Mouse (Mus musculus) heart, adult 2 months (tissue): ENCODE measurements around the gene Impdh2. TPM values are rescaled to one million over a fixed set of nuclear protein-coding genes. Genes with fewer than 3 reads are reported as not detected.

ENCODE experiments used
- DNase-seq, 2 experiments: peaks; one replicate each; pipeline ENCODE4 v3.0.0; 2021
- H3K27ac ChIP-seq: fragments of 200-600 bp; 2 replicates; pipeline ENCODE4 v1.8.1; 2022
- H3K27me3 ChIP-seq: fragments of 200-500 bp; 2 replicates; pipeline ENCODE4 v1.6.1; 2012; ENCODE audit warnings: mild to moderate bottlenecking, low read length, inconsistent platforms, mixed read lengths; ENCODE audit not compliant: control insufficient read depth, insufficient read depth
- H3K36me3 ChIP-seq: fragments of 200-500 bp; 2 replicates; pipeline ENCODE4 v1.6.1; 2012; ENCODE audit warnings: low read length, inconsistent platforms; ENCODE audit not compliant: control insufficient read depth, insufficient read depth
- H3K4me1 ChIP-seq: fragments of 200-500 bp; 2 replicates; pipeline ENCODE4 v1.6.1; 2011; ENCODE audit warnings: low read length; ENCODE audit not compliant: control insufficient read depth, insufficient read depth
- H3K4me3 ChIP-seq: fragments of 200-600 bp; 2 replicates; pipeline ENCODE4 v1.8.1; 2022
- H3K79me2 ChIP-seq: fragments of 200-500 bp; replicated peaks from 2 replicates; pipeline ENCODE4 v1.6.1; 2012; ENCODE audit warnings: mild to moderate bottlenecking, inconsistent platforms, low read length, moderate library complexity, mixed read lengths; ENCODE audit not compliant: control insufficient read depth, insufficient read depth
- H3K9ac ChIP-seq: fragments of 200-500 bp; 2 replicates; pipeline ENCODE4 v1.6.1; 2012; ENCODE audit warnings: low read depth, mild to moderate bottlenecking, control low read depth, inconsistent platforms, low read length, mixed read lengths
- CTCF ChIP-seq: fragments of 200-600 bp; IDR thresholded peaks from 2 replicates; pipeline ENCODE4 v1.8.1; 2022; ENCODE audit warnings: antibody characterized with exemption, mild to moderate bottlenecking, moderate library complexity
- EP300 ChIP-seq: fragments of 200-500 bp; IDR thresholded peaks from 2 replicates; pipeline ENCODE4 v1.6.1; 2011; ENCODE audit warnings: low read depth, low read length, control low read depth; ENCODE audit not compliant: insufficient read depth
- POLR2A ChIP-seq: fragments of 200-500 bp; IDR thresholded peaks from 2 replicates; pipeline ENCODE4 v1.6.1; 2011; ENCODE audit warnings: mild to moderate bottlenecking, low read depth, low read length, control low read depth; ENCODE audit not compliant: insufficient read depth
- WGBS: fragments of 180-500 bp; shearing (Covaris S2); methylation state at CpG from one replicate; pipeline ENCODE4 v1.1.7; 2018; 5-methylcytosine and 5-hydroxymethylcytosine counted together
- intact Hi-C: fragments of 180-260 bp; cut with DNase I; formaldehyde crosslinking; loops from one replicate; pipeline ENCODE4 v1.15.1; 2025
- polyA plus RNA-seq: library from polyadenylated mRNA; depleted of rRNA; stranded (reverse); fragments of >200 nt; gene quantifications from 2 replicates; pipeline ENCODE4 v1.2.3, GENCODE M21; 2012
- total RNA-seq, 2 experiments: library from RNA; stranded (reverse); gene quantifications; 2 replicates each; pipeline ENCODE4 v1.2.3; 2021

Gene Impdh2
- total and polyA plus RNA-seq, 3 experiments: 47.8 to 55.5 (median 51.2) TPM

DNA sequence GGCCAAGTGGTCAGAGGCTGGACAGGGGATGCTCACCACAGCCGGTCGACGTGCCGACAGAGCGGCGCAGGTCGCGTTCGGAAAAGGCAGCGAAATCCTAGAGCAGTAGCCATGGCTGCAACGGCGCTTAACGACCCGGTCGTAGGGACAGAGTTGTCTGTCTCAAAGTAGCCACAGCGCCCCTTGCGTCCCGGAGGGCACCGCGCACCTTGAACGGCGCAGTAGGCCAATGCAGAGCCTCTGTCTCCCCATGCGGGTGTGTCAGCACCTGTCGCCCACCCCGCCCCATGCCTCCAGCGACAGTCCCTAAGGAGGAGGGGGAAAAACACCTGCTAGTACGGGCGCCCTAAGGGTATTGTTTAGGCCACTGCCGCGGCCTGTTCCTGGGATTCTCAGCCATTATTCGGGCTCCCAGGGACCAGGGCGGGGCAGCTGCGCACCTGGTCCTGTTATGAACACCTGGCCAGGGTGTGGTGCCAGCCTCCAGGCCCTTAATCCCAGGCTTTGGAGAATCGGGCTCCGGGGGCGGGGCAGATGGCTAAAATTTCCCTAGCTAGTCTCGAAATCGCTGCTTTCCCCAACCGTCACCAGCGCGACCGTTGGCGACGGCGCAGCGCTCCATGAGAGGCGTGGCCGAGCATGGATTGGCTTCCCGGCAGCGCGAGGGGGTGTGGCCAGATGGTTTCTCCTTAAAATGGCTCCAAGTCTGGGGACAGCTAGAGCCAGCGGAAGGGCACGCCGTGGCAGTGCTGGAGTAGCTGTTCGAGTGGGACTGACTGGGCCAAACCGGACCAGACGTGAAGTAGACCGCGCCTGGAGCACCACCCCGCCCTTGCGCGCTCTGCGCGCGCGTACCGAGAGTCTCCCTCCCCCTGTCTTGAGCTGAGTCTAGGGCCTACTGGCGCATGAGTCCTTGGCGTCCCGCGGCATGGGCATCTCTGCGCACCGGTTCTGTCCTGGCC lies 7.0 kb downstream of the Impdh2 start, which contains the start of gene Ndufaf3:
Gene Ndufaf3, minus strand, starts transcription at position 620 of the 962 bp plus-strand sequence.
- Histone ChIP-seq H3K27ac (peak within 1 kb of the TSS; percentile 95), H3K27me3 (no peaks in the 10 kb centered on the region), H3K36me3 (no peaks in the 10 kb centered on the region), H3K4me1 (peaks cover 7% of the 10 kb centered on the region), H3K9ac (peak within 1 kb of the TSS; percentile 76), H3K79me2 (no peaks in the 10 kb centered on the region), H3K4me3 (peak within 1 kb of the TSS; percentile 88)
- under 1% methylated on average over 73 of the region's 73 CpGs for WGBS
- intact Hi-C loops: loop anchor here (2.0 kb wide), 1 partner anchor 50 kb away; the partner anchor contains the start of gene Qrich1
- TF ChIP-seq POLR2A (peak; percentile 99), EP300 (peak; percentile 81), CTCF (no peak; the same call in none of the 2 replicates)
- peak; percentile 97 for DNase-seq

DNA sequence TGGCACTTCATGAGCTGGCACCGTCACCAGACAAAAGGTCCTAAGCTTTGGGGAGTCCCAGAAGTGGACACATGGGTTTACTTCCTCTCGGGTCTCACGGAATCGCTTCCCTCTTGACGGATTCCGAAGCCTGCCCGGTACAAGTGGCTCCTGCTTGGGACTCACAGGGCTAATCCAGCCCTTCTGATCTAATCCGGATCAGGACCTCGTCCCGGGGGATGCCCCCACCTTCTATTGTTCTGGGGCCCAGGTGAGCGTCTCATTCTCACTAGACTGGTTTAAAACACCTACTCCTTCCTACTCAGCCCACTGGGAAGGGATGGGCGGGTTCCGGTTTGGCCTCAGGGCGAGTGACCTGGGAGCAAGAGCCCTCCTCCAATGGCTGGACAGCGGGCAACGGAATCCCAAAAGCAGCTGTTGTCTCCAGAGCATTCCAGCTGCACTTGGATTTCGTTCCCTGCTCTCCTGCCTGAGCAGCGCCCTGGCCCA lies 7.9 kb downstream of the Impdh2 start:
- Histone ChIP-seq H3K36me3 (no peaks in the 10 kb centered on the region), H3K4me1 (peaks cover 7% of the 10 kb centered on the region), H3K79me2 (no peaks in the 10 kb centered on the region), H3K9ac (peak overlapping the region; percentile 69), H3K27ac (peak overlapping the region; percentile 95), H3K27me3 (no peaks in the 10 kb centered on the region), H3K4me3 (peak overlapping the region; percentile 88)
- 3% methylated on average over 18 of the region's 18 CpGs for WGBS
- peak; percentile 57 to 59 for DNase-seq
- intact Hi-C loops: loop anchor here (2.0 kb wide), 1 partner anchor 51 kb away; the partner anchor contains the start of gene Qrich1
- TF ChIP-seq POLR2A (no peak), EP300 (no peak), CTCF (no peak)

DNA sequence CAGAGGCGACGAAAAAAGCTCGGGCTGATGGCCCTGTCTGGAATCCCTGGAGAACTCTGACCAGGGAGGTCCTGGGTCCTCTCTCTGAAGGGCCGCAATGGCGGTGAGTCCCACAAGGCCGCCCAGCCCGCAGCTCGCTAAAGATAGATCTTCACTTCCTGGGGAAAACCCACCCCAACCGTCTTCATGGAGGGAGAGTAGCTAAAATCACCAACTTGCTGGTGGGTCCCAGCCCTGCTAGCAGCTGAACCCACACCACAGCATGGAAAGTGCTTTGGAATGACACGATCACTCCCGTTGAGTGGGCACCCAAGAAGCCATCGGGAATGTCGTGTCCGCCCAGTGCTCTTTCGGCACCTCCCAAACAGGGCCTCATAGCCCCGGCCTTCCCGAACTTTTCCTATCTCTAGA lies 8.4 kb downstream of the Impdh2 start:
- no peaks in the 10 kb centered on the region for H3K27me3 ChIP-seq
- H3K36me3 ChIP-seq: no peaks in the 10 kb centered on the region
- no peak for DNase-seq
- intact Hi-C loops: no loop called here
- no peaks in the 10 kb centered on the region for H3K79me2 ChIP-seq
- no peak overlapping the region for H3K9ac ChIP-seq
- peak overlapping the region; percentile 88 for H3K4me3 ChIP-seq
- no peak for TF ChIP-seq EP300
- TF ChIP-seq CTCF: no peak
- no peak for TF ChIP-seq POLR2A
- WGBS: 55% methylated on average over 17 of the region's 17 CpGs
- H3K4me1 ChIP-seq: peaks cover 7% of the 10 kb centered on the region
- H3K27ac ChIP-seq: peak overlapping the region; percentile 95

DNA sequence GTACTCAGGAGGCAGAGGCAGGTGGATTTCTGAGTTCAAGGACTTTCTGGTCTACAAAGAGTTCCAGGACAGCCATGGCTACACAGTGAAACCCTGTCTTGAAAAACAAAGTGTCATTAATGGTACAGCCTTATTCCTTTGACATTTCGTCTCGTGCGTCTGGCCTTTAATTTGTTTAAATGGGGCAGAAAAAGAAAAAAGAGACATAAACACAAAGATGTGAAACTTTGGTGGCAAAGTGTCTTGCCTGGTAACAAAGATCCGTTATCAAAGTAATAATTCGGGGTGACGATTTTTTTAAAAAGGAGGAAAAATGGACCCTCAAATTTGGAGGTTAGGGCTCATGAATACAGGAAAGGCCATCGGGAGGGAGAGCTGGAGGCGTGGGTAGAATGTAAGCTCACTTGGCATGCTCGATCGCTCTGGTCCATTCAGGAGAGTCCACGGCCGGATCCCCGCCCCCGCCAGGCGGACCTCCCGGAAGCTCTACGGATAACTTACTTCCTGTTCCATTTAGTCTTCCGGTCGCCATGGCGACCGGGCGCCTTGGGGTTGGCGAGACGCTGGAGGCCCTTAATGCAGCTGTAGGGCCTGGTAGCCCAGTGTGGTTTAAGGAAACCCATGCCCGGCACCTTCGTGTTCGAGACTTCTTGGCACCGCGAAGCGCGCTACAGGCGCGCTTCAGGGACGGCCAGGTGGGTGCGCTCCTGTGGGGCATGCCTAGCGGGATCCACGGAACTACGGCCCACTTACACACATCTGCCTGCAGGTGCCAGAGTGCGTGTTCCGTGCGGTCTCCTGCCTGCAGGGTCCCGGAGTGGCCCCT lies 9.5 kb downstream of the Impdh2 start, which contains the start of gene Dalrd3:
Gene Dalrd3, plus strand, starts transcription at position 506 of the 826 bp plus-strand sequence.
- H3K4me3 ChIP-seq: peak within 1 kb of the TSS; percentile 67
- H3K27ac ChIP-seq: peak within 1 kb of the TSS; percentile 41; the same call in 1 of the 2 replicates
- H3K27me3 ChIP-seq: no peaks in the 10 kb centered on the region
- peaks cover 7% of the 10 kb centered on the region for H3K4me1 ChIP-seq
- DNase-seq: peak; percentile 84 to 92
- TF ChIP-seq EP300 (0 out of 2 replicates have a peak, but pooled peaks have one; percentile 34), CTCF (no peak), POLR2A (peak; percentile 56)
- H3K79me2 ChIP-seq: no peaks in the 10 kb centered on the region; the same call in 1 of the 2 replicates
- H3K9ac ChIP-seq: peak within 1 kb of the TSS; percentile 55
- no peaks in the 10 kb centered on the region for H3K36me3 ChIP-seq
- 5% methylated on average over 42 of the region's 42 CpGs for WGBS
- intact Hi-C loops: no loop called here

DNA sequence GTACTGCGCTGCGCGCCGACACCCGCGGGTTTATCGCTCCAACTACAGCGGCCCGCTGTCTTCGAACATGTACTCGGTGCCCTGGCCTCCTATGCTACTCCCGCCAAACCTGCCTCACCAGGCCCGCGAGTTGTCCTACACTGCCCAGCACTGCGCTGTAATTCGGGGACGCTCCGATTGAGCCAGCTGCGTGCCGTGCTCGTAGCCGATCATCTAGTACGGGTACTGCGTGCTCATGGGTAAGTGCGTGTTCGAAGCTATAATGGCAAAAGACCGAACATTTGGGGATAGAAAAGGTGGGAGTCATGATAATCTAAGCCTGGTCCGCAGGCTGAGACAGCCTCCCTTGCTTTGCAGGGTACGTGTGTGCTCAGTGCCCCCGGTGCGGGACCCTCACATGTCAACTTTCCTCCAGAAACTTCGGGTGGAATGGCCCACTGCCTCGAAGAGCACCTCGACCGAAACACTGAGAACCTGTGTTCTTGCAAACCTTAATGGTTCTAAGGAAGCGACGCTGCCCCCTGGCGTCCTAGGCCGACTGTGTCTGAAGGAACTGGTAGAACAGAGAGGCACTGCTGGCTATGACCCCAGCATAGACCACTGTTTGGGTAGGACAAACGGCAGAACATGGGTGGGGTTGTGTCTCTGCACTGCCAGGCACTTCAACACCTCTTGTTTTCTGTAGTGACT lies 10.3 kb downstream of the Impdh2 start:
- peak; percentile 78 to 80 for DNase-seq
- peaks cover 7% of the 10 kb centered on the region for H3K4me1 ChIP-seq

More for the DNA sequence above, 10.3 kb downstream of the Impdh2 start:
- Histone ChIP-seq H3K79me2 (no peaks in the 10 kb centered on the region; the same call in 1 of the 2 replicates), H3K27me3 (no peaks in the 10 kb centered on the region), H3K27ac (peak overlapping the region; percentile 24; the same call in 1 of the 2 replicates), H3K9ac (peak overlapping the region; percentile 55), H3K36me3 (no peaks in the 10 kb centered on the region), H3K4me3 (peak overlapping the region; percentile 67)
- WGBS: 2% methylated on average over 40 of the region's 40 CpGs
- TF ChIP-seq EP300: 0 out of 2 replicates have a peak, but pooled peaks have one; percentile 61
- TF ChIP-seq POLR2A: 0 out of 2 replicates have a peak, but pooled peaks have one; percentile 39
- TF ChIP-seq CTCF: peak; percentile 89
- intact Hi-C loops: no loop called here
